Mouse (Mus musculus) right cerebral cortex, adult 2 months (tissue): ENCODE data around the gene Tceal8.
A peak's percentile ranks its signal among the peaks of the same experiment; 100 is the strongest.
"Not testable (repeated sequence)": the region's sequence is repeated elsewhere in the genome, so short reads cannot be mapped to it uniquely, and the experiment has no call there.

Experiments used
- DNase-seq, 2 experiments: peaks; one replicate each; pipeline ENCODE4 v3.0.0; 2021 to 2022; ENCODE audit warnings: low spot score in 2 of 2

Gene Tceal8

DNA sequence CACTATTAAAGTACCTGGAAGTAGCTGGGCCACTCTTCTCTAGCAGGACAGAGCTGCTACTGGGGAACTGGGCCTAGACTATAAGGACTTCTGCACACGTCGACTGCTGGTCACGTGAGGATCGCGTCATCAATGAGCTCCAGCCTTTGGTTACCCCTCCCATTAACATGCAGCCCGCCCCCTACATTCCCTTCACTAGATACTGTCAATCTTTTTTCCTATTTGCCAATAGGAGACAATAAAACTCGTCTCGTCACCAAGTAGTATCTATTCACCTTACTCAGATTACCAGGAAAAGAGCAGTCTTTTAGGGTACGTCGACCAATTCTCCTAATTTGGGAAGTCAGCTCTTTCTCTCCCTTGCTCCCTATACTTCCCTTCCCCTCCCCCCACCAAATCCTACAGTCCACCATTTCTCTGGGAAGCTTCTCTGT is at the start of gene Tceal8:
Tceal8 (minus strand) TSS at position 225 of the 434 bp plus-strand sequence.
- DNase-seq = peak; percentile 68 to 78

DNA sequence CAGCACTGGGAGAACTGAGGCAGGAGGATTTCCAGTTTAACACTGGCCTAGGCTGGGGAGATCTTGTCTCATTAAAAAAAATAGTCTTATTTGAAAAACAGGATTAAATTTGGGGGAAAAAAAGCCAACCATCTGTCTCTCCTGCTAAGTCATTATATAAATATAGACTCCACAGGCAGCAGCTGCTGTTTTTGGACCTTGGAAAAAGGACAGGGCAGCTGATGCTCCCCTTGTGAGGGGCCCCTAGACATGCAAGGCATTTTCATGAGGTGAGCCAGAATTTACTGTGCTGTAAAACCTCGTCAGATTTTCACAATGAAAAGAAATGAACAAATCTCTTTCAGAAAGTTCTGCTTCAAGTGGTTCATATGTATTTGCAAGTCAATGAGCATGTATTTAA is 44.2 kb upstream of the Tceal8 start:
- no peak for DNase-seq

DNA sequence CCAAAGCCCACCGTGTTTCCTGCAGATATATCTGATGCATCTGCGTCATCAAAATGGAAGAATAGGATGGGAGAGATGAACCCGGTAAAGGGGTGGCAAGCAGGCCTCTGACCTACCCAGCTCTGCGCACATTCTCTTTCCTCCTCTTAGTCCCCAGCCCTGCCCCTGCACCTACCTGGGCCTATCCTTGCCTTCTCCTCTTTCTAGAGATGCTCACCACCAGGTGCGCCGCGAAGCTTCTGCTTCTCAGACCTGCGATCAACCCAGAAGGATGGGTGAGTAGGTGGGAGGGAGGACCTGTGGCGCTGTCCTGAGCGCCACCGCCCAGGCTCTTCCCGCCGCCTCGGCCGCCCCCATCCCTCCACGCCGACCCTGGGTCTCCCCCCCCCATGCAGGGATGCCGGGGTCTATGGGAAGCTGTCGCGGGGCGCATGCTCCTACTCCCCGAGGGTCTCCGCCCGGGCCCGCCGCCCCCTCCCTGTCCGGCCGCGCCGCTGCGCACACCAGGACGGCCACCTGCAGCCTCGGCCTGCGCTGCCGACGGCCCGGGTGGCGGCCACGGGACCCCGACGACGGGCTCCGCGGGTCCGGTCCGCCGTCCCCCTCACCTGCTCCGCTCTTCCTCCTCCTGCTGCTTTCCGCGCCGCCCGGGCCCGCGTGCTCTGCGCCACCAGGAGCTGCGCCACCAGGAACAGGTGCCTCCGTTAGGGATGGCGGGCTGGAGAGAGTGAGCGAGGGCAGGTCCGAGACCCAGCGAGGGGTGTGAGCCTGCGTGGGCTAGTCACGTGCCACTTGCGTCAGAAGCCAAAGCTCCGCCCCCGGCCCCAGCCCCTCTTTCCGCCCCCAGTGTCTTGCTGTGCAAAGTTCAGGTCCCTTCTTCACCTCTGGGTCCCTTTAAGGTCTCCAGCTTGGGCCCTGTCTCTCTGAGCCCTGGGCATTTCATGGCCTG is 42.9 kb upstream of the Tceal8 start, which contains the start of the genes Tceal7 and Bex1:
Tceal7 (plus strand) TSS at position 51 of the 949 bp plus-strand sequence.
Bex1 (minus strand) TSS at position 785 of the 949 bp plus-strand sequence.
- not testable (repeated sequence) for DNase-seq

DNA sequence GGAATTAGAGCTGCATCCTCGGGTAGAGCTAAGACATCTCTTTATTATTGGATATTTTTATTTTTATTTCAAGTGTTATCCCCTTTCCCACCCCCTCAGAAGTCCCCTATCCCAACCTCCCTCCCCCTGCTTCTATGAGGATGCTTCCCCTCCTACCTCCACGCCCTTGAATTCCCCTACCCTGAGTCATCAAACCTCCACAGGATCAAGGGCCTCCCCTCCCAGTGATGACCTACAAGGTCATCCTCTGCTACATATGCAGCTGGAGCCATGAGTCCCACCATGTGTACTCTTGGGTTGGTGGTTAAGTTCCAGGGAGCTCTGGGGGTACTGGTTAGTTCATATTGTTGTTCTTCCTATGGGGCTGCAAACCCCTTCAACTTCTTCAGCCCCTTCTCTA is 41.3 kb upstream of the Tceal8 start:
- no peak for DNase-seq

DNA sequence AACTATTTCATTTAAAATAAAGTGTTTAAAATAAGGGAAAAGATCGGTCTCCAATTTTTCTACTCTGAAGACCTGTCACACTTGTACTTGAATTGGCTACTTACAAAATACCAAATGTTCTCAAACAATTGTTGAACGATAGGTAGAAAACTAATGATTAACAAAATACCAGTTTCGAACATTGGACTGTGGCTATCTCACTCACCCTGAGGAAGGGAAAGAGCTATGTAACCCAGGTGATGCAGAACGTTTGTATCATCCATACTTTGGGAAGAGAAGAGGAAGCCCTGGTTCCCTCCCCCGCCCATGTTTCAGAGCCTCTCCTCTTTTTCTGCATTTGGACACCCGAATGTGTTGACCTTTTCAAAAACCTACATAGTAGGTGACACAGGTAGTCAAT is 32.3 kb upstream of the Tceal8 start:
- no peak for DNase-seq

DNA sequence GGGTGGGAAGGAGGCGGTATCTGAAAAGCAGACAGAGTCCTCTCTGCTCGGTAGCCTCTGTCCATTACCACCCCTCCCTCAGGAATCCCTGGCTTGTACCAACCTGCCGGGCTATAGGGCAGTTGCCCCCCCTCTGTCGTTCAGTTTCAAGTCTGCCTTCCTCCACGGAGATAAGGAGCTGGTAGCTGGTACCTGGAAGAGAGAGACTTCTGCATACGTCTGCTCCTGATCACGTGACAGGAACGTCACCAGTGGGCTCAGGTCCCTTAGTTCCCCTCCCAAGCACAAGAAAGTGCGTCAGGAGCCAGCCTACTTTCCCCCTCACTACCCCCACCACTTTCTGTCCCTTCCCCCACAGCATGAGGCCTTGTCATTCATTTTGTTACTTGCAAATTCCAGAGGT is 31.5 kb upstream of the Tceal8 start, which contains the start of gene Tceal5:
Tceal5 (minus strand) TSS at position 213 of the 403 bp plus-strand sequence.
- DNase-seq = peak; percentile 67 to 74

DNA sequence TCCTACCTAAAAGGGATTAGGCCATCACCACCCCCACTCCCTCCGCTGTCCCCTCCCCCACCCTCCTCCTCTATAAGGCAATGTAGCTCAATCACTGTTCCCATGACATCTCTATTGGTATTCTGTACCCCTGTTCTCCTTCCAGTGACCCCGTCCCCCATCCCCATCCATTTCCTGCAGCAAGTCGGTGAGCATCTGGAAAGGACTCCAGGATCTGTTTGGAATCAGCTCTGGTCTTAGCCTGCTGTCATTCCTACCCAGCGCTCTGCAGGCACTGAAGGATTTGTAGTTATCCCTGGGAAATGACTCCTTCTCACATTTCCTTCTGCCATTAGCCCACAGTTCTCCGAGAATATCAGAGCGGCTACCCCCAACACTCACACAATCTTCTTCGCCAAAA is 31.1 kb upstream of the Tceal8 start:
- DNase-seq = no peak

DNA sequence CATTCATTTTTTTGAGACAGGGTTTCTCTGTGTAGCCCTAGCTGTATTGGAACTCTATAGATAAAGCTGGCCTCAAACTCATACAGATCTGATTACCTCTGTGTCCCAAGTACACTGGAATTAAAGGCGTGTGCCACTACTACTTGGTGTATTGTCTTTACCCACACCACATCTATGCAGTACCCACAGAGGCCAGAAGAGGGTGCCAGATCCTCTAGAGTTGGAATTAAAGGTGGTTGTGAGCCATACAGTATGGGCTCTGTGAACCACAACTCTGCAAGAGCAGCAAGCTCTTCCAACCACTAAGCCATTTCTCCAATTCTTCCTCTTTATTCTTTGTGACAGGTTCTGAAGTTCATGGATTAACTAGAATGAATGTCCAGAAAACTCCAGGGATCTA is 24.7 kb upstream of the Tceal8 start:
- DNase-seq = peak in 1 of 2 experiments; percentile 26

DNA sequence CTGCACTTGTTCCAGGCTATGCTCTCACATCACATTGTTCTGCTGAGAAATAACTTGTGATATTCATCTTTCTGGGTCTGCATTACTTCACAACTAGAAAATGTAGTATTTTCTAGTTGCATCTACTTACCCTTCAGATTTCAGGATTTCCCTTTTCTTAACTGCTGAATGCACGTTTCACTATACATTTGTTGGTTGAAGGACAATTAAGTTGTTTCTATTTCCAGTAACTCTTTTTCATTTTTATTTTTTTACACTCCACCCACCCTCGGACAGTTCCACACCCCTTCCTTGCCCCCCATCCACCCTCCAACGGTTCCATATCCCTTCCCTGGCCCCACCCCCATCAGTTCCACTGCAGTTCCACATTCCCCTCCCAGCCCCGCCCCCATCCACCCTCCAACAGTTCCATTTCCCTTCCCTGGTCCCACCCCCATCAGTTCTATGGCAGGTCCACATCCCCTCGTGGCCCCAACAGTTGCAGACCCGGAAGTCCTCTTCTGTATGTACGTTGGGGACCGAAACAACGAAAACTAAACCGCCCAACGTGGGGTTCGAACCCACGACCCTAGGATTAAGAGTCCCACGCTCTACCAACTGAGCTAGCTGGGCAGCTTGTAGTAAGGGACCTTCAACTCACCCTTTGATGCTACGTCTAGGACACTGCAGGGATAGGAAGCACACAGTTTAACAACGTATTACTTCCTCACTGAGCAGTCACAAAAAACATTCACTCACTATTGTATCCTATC is 23.2 kb upstream of the Tceal8 start:
- DNase-seq = no peak

DNA sequence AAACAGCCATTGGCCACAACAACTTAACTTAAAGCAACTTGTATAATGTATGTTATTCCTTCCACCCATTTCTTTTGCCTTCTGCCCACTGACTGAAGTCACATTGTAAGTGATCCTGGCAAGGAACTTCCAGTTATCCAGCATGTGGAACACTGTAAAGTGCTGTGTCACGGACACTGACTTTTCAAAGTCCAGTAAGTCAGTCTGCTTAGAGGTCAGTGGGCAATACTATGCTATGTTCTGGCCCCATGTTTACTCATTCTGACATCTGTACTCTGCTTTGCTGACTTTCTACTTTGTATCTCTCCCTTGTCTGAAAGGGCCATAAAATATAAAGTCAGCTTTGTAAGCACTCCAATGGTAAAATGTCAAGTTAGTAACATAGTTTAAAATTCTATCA is 11.0 kb upstream of the Tceal8 start:
- no peak for DNase-seq

DNA sequence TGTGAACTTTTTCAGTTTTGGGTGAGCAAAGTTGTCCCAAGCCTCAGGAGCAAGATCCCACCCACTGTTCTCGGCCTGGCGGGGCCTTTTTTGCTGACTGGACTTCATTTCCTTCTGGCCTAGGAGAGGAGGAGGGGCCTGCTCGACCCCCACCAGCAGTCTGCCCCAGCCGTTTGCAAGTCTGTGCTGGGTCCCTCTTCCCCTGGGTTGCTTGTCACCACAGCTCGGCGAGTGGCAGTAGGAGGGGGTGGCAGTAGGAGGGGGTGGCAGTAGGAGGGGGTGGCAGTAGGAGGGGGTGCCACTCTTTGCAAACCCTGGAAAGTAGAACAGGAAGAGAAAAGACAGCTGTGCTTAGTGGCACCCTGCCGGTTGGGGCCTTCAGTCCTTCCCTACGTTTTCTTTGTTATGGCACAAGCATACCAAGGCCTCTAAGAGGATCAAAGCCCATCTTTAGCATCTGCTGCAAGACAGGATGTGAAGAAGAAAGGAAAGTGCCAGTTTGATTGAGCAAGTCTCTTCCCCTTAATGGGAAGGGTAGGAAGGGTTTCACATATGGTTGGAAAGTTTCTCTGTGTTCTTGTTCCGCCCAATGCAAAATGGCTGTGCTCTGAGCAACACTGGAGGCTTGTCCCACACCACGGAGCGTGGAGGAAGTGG is 8.9 kb upstream of the Tceal8 start:
- DNase-seq = no peak

DNA sequence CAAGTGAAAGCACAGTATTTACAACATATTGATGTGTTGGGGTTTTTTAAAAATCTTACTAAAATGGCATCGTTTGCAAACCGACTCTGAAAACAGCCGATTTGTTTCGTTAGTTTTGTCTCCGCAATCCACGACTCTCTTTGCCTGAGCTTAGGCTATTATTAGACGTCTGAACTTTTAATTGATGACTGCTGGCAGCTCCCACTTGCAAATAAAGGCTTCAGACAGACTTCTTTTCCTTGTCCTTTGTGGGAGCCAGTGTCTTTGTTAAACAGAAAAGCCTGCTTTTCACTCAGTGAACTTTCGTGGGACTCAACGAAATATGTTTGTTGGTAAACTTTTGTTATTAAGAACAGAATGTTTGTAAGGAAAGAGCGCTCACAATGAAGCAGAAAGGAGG is 644 bp upstream of the Tceal8 start:
- peak in 1 of 2 experiments; percentile 5 for DNase-seq

DNA sequence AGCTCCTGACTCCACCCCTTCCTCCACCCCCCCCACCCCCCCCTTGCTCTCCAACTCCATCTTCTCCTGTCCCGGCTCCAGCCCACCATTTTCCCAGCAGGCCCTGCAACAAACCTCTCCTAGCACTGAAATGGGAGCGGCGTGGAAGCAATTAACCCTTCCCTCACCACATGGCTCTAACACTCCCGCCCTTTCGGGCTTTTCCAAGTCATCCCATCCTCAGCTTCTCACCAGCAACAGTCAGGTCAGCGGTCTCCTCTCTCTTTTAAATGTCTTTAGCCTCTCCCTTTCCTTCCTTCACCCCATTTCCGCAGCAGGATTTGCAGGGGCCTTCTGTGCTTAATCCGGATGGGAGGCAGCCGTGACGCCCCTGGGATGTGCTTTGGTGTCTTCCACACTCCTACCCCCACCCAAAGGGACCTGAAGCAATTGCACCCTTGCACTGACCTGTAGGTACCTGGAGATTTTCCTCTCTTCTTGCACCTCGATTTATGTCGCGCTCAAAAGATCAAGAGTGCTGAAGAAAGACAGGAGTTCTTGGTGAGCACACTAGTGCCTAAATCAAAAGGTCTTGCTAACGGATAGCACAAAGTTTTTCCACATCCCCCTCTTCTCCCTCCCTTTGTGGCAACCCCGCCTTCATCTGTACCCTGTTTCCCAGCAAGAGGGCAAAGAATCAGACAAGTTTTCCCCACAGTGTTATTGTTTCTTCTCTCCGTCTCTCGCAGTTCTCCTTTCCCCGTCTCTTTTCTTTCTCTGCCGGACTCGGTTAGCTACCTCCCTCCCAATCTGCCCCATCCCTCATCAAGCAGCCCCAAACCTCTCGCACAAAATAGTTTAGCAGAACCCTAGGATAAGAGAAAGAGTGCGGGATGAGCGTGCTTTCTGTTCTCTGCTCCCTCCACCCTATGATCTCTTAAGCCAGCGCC is 689 bp downstream of the Tceal8 start:
- DNase-seq = peak; percentile 40 to 46

DNA sequence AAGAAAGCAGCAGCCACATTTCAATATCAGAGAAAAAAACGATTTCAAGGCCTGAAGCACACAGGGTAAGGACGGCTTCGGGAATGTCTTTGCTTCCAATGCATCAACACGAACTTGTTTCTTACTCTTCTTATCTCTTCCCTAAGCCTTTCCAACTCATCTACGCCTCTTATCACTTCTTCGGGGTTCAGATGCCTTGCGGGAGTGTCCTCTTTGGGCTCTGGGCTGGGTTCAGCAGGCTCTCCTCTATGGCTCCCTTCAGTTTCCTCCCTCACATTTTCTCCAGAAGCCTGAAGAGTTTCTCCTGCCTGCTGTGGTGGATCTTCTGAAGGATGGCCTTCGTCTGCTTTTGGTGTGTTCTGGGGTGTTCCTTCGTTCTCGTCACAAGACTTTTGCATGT is 1.5 kb downstream of the Tceal8 start:
- no peak for DNase-seq

DNA sequence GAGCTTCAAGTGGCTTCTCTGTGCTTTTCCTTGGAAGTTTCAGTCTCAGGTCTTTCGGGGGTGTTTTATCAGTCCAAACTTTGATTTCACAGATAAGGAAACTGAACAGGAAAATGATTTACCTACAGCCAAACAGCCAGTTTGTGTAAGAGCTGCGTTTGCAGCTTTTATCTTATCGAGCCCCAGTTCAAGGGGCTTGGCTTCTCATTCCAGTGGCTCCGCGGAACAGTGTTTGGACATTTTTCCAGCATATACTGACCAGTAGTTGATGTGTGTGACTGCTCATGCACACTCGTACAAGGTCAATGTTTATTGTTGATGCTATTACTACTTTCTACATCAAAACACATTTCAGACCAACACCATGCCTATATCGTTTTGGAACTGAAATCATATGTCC is 27.9 kb downstream of the Tceal8 start:
- no peak for DNase-seq

DNA sequence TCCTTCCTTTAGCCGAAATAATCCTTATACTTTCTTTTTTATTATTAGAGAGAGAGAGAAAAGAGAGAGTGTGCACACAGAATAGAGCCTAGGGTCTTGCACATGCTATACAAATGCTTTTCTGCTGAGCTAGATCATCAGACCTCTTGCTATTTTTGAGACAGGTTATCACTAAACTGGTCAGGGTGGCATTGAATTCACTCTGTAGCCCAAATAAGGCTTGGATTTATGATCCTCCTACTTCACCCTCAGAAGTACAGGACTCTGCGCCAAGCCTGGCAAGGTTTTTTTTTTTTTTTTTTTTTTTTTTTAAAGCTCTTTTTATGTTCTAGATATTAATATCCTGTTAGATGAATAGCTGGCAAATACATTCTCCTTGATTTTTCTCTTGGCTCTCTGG is 28.4 kb downstream of the Tceal8 start:
- no peak for DNase-seq

DNA sequence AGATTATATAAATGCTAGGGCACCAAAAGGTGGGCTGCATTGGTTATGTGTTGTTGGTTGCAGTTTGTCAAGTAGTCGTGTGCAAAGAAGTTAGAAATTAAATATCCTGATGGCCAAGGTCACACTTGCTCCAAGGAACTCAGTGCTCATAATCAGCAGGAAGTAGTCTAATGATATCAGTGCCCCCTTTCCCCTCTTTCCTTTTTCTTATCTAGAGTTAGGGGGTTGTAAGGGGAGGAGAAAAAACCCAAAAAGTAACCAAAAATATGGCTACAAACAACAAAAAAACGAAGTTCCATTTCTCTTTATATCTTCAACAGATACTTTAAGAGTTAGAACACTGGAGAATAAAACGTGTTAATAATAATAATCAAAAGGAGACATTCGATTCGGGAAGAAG is 30.8 kb downstream of the Tceal8 start:
- no peak for DNase-seq

DNA sequence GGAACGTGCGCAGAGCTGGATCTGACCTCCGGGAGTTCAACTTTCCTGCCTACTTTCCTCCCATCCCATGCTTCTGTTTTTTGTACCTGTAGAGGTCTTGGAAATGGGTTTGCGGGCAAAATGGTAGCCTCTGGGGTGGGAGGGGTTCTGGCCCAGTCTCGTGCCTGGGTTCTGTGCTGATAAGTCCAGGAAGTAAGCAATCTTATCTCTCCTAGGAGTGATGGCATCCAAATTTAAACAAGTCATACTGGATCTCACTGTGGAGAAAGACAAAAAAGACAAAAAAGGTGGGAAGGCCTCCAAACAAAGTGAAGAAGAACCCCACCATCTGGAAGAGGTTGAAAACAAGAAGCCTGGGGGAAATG is 32.5 kb downstream of the Tceal8 start:
- not testable (repeated sequence) for DNase-seq

DNA sequence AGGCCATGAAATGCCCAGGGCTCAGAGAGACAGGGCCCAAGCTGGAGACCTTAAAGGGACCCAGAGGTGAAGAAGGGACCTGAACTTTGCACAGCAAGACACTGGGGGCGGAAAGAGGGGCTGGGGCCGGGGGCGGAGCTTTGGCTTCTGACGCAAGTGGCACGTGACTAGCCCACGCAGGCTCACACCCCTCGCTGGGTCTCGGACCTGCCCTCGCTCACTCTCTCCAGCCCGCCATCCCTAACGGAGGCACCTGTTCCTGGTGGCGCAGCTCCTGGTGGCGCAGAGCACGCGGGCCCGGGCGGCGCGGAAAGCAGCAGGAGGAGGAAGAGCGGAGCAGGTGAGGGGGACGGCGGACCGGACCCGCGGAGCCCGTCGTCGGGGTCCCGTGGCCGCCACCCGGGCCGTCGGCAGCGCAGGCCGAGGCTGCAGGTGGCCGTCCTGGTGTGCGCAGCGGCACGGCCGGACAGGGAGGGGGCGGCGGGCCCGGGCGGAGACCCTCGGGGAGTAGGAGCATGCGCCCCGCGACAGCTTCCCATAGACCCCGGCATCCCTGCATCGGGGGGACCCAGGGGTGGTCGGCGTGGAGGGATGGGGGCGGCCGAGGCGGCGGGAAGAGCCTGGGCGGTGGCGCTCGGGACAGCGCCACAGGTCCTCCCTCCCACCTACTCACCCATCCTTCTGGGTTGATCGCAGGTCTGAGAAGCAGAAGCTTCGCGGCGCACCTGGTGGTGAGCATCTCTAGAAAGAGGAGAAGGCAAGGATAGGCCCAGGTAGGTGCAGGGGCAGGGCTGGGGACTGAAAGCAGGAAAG is 33.1 kb downstream of the Tceal8 start, which contains the start of gene Bex4:
Bex4 (plus strand) TSS at position 170 of the 813 bp plus-strand sequence.
- not testable (repeated sequence) for DNase-seq

DNA sequence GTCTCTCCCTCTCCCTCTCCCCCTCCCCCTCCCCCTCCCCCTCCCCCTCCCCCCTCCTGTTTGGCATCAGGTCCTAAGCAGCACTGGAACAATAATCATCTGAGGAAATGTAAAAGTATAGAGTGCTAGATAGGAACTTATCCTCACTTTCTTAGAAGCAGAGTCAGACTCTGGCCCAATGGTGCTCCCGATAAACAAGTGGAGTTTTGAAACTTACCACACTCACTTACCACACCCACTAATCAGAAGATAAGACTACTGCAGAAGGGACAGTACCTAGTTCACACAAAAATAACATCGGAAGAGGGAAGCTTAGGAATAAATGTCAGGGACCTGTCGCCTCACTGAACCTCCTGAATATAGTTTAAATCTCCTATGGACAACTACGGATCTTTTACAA is 36.6 kb downstream of the Tceal8 start:
- no peak for DNase-seq
